Mouse (Mus musculus) liver, postnatal 0 days (tissue): ENCODE data around the gene Armc6. TPM values are rescaled to one million over a fixed set of nuclear protein-coding genes. Genes with fewer than 3 reads are reported as not detected.
A peak's percentile ranks its signal among the peaks of the same experiment; 100 is the strongest.

Experiments
- ATAC-seq: fragments of 200-750 bp; cut with Nextera tagmentation; 2 replicates; pipeline ENCODE4 v1.8.0; 2017; ENCODE audit warnings: mild to moderate bottlenecking, moderate library complexity
- DNase-seq: peaks from one replicate; pipeline ENCODE4 v3.0.0-alpha.2; 2016
- H3K27ac ChIP-seq: fragments of 300-500 bp; sonication (generic); 2 replicates; pipeline ENCODE4 v1.5.1; 2014; ENCODE audit warnings: antibody characterized with exemption, moderate library complexity, mild to moderate bottlenecking, low read depth
- H3K27me3 ChIP-seq: fragments of 300-500 bp; sonication (generic); 2 replicates; pipeline ENCODE4 v1.6.1; 2014; ENCODE audit warnings: low read length, control low read depth, mixed read lengths; ENCODE audit not compliant: insufficient read depth
- H3K36me3 ChIP-seq: fragments of 300-500 bp; sonication (generic); replicated peaks from 2 replicates; pipeline ENCODE4 v1.6.1; 2014; ENCODE audit warnings: mild to moderate bottlenecking, control low read depth, low read length, moderate library complexity, mixed read lengths; ENCODE audit not compliant: insufficient read depth
- H3K4me1 ChIP-seq: fragments of 300-500 bp; sonication (generic); 2 replicates; pipeline ENCODE4 v1.6.1; 2014; ENCODE audit warnings: antibody characterized with exemption, mild to moderate bottlenecking, control low read depth; ENCODE audit not compliant: insufficient read depth
- H3K4me2 ChIP-seq: fragments of 300-500 bp; sonication (generic); 2 replicates; pipeline ENCODE4 v1.6.1; 2014; ENCODE audit warnings: low read depth, mild to moderate bottlenecking, low read length, moderate library complexity, mixed read lengths
- H3K4me3 ChIP-seq: fragments of 300-500 bp; sonication (generic); 2 replicates; pipeline ENCODE4 v1.5.1; 2014; ENCODE audit warnings: low read depth, low read length
- H3K9ac ChIP-seq: fragments of 300-500 bp; sonication (generic); replicated peaks from 2 replicates; pipeline ENCODE4 v1.6.1; 2014; ENCODE audit warnings: mild to moderate bottlenecking, moderate library complexity
- H3K9me3 ChIP-seq: fragments of 300-500 bp; sonication (generic); 2 replicates; pipeline ENCODE4 v1.6.1; 2016; ENCODE audit warnings: mild to moderate bottlenecking, control low read depth, low read length, mixed read lengths
- CTCF ChIP-seq: sonication (generic); IDR thresholded peaks from 2 replicates; pipeline ENCODE4 v1.5.1; 2016; ENCODE audit warnings: antibody characterized with exemption, low read depth
- EP300 ChIP-seq: IDR thresholded peaks from 2 replicates; pipeline ENCODE4 v1.6.1; 2016; ENCODE audit warnings: antibody characterized with exemption, low read depth, mild to moderate bottlenecking
- WGBS: fragments of 180-500 bp; shearing (Covaris S2); extraction: QIAGEN DNeasy Blood & Tissue Kit; methylation state at CpG from one replicate; pipeline ENCODE4 v1.1.7; 2014; ENCODE audit not compliant: insufficient replicate concordance; 5-methylcytosine and 5-hydroxymethylcytosine counted together
- polyA plus RNA-seq: library from polyadenylated mRNA; unstranded; fragments of >200 nt; fragmentation: Nextera tagmentation; extraction: Ambion mirVana; gene quantifications from 2 replicates; pipeline ENCODE4 v1.2.1, GENCODE M21; 2015

Armc6 gene
- polyA plus RNA-seq, 1 experiment from 2014 or later, result 6.3 TPM

- Histone ChIP-seq H3K4me1 (peaks cover 23% of the 10 kb centered on the region), H3K36me3 (no peaks in the 10 kb centered on the region), H3K9me3 (no peaks in the 10 kb centered on the region), H3K27me3 (no peaks in the 10 kb centered on the region), H3K4me3 (peak overlapping the region; percentile 60), H3K27ac (peak overlapping the region; percentile 90), H3K9ac (peak overlapping the region; percentile 84), H3K4me2 (peak overlapping the region; percentile 96)
- 29% methylated on average over 1 of the region's 1 CpGs for whole genome bisulfite sequencing
- ATAC-seq (no peak), DNase-seq (no peak)
- TF ChIP-seq CTCF, result no peak
Measured at GRCm38 (mm10) chr8:70211275-70211674, 23.0 kb downstream of the Armc6 start.

- TF ChIP-seq CTCF (no peak), EP300 (no peak)
- no peaks in the 10 kb centered on the region for H3K9me3 ChIP-seq
- peak overlapping the region; percentile 84 for H3K9ac ChIP-seq
- 60% methylated on average over 8 of the region's 8 CpGs for WGBS
- peak overlapping the region; percentile 90 for H3K27ac ChIP-seq
- ATAC-seq (no peak), DNase-seq (no peak)
- H3K4me3 ChIP-seq, result peak overlapping the region; percentile 60
- peak overlapping the region; percentile 96 for H3K4me2 ChIP-seq
- no peaks in the 10 kb centered on the region for H3K27me3 ChIP-seq
- H3K36me3 ChIP-seq, result no peaks in the 10 kb centered on the region
- peaks cover 23% of the 10 kb centered on the region for H3K4me1 ChIP-seq
Measured at GRCm38 (mm10) chr8:70210538-70210937, 23.7 kb downstream of the Armc6 start.

GRCm38 (mm10) chr8:70208130-70208529 lies 26.1 kb downstream of the Armc6 start:
- H3K9ac ChIP-seq, result no peak overlapping the region
- H3K4me3 ChIP-seq, result no peak overlapping the region
- H3K27ac ChIP-seq, result peak overlapping the region; percentile 25
- H3K4me2 ChIP-seq, result peak overlapping the region; percentile 1; the same call in 1 of the 2 replicates
- no peaks in the 10 kb centered on the region for H3K9me3 ChIP-seq
- TF ChIP-seq EP300 (no peak), CTCF (no peak)
- ATAC-seq, result no peak
- no peaks in the 10 kb centered on the region for H3K27me3 ChIP-seq
- no peak for DNase-seq
- peaks cover 21% of the 10 kb centered on the region for H3K4me1 ChIP-seq
- 63% methylated on average over 1 of the region's 1 CpGs for WGBS
- no peaks in the 10 kb centered on the region for H3K36me3 ChIP-seq

GRCm38 (mm10) chr8:70204757-70205156 lies 29.5 kb downstream of the Armc6 start:
- Histone ChIP-seq H3K27me3 (no peaks in the 10 kb centered on the region), H3K36me3 (no peaks in the 10 kb centered on the region), H3K27ac (peak overlapping the region; percentile 8; the same call in 1 of the 2 replicates), H3K4me3 (no peak overlapping the region), H3K4me2 (no peak overlapping the region), H3K9me3 (no peaks in the 10 kb centered on the region), H3K9ac (no peak overlapping the region), H3K4me1 (peaks cover 38% of the 10 kb centered on the region)
- 63% methylated on average over 1 of the region's 1 CpGs for WGBS
- ATAC-seq, result no peak
- no peak for TF ChIP-seq CTCF
- TF ChIP-seq EP300, result no peak
- DNase-seq, result no peak

GRCm38 (mm10) chr8:70203072-70203471 lies 31.2 kb downstream of the Armc6 start:
- Histone ChIP-seq H3K27me3 (no peaks in the 10 kb centered on the region), H3K4me2 (no peak overlapping the region), H3K9me3 (no peaks in the 10 kb centered on the region), H3K4me1 (peaks cover 51% of the 10 kb centered on the region), H3K9ac (no peak overlapping the region), H3K4me3 (no peak overlapping the region), H3K27ac (no peak overlapping the region), H3K36me3 (no peaks in the 10 kb centered on the region)
- ATAC-seq (no peak), DNase-seq (no peak)
- TF ChIP-seq EP300, result no peak
- no peak for TF ChIP-seq CTCF
- WGBS, result 87% methylated on average over 4 of the region's 4 CpGs

GRCm38 (mm10) chr8:70201417-70201816 lies 32.8 kb downstream of the Armc6 start:
- WGBS, result 56% methylated on average over 3 of the region's 3 CpGs
- peak overlapping the region; percentile 40 for H3K4me2 ChIP-seq

More at GRCm38 (mm10) chr8:70201417-70201816, 32.8 kb downstream of the Armc6 start:
- Histone ChIP-seq H3K4me1 (peaks cover 55% of the 10 kb centered on the region), H3K27ac (peak overlapping the region; percentile 77), H3K36me3 (no peaks in the 10 kb centered on the region), H3K9ac (peak overlapping the region; percentile 52), H3K4me3 (no peak overlapping the region), H3K9me3 (no peaks in the 10 kb centered on the region), H3K27me3 (no peaks in the 10 kb centered on the region)
- DNase-seq (peak; percentile 50), ATAC-seq (peak; percentile 76)
- TF ChIP-seq CTCF (no peak), EP300 (peak; percentile 93)
